Mouse (Mus musculus) embryo, embryonic 11 days (tissue): ENCODE data around the gene Slc28a3.
A peak's percentile ranks its signal among the peaks of the same experiment; 100 is the strongest.

ENCODE experiments used
- DNase-seq: peaks from one replicate; pipeline ENCODE4 v3.0.0-alpha.2; 2015

Gene Slc28a3

GRCm38 (mm10) chr13:58520580-58521330 is 89.9 kb downstream of the Slc28a3 start:
- DNase-seq = no peak

- no peak for DNase-seq
Observed at GRCm38 (mm10) chr13:58520028-58520427, 90.6 kb downstream of the Slc28a3 start.

- no peak for DNase-seq
Observed at GRCm38 (mm10) chr13:58516277-58516676, 94.4 kb downstream of the Slc28a3 start.

DNA sequence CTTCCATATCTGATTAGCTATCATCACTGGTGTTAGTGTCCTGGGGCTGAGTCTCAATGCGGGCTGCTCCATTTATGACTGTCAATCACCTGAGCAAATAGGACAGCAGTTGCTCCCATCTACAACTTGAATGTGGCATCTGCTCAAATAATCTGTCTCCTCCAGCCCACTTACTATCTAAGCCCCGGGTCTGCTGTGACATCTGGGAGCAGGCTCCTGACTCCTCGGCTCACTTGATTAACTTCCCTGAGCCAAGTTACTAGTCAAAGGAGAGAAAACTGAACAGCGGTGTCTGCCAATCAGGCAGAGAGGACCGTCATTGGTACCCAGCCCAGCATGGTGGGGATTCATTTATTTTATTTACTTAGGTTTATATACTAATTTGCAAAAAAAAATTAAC is 95.0 kb downstream of the Slc28a3 start:
- DNase-seq = no peak

- DNase-seq = peak; percentile 36
Observed at GRCm38 (mm10) chr13:58514147-58514727, 96.4 kb downstream of the Slc28a3 start.

GRCm38 (mm10) chr13:58511926-58512325 is 98.8 kb downstream of the Slc28a3 start:
- DNase-seq = no peak

- DNase-seq = no peak
Observed at GRCm38 (mm10) chr13:58511248-58511647, 99.4 kb downstream of the Slc28a3 start.

DNA sequence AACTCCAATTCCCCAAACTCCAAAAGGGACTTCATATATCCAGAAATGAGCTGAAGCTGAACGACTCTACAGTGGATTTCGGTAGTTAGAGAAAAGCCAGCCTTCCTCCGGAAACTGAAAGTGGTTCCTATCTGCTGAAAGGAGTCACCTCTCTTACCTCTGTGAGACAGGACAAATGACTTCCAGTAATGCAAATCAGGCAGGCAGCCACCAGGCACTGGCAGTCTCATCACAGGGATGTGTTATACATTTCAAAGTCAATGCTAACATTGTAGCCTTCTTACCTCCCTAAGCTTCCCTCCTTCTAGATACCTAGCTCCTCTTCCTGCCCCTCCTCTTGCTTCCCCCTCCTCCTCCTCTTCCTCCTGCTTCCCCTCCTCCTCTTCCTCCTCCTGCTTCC is 101.4 kb downstream of the Slc28a3 start:
- DNase-seq = no peak

GRCm38 (mm10) chr13:58503610-58504009 is 107.1 kb downstream of the Slc28a3 start:
- no peak for DNase-seq

DNA sequence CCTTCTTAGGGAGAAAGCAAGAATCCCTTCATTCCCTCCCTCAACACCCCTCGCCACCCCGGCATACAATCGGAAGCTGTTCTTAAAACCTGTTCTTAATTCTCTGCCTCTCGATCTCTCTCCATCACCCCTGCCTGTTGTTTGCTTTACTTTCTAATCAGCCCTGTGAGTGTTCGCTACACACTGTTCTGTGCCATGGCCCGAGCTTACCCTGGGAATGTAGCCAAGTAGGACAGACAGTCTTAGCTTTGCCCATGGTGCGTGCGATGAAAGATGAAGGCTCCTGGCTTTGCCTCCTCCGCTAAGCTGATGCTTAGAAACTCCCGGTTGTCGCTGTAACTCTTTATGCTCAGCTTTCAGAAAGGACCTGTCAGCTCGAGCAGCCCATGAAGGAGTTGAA is 112.9 kb downstream of the Slc28a3 start:
- DNase-seq = no peak
